In genomic region chr3:37875331-37876015, GRCm38 (mm10) we compare ENCODE assay signal across 8 mouse cellular contexts.
A peak's percentile ranks its signal among the peaks of the same experiment; 100 is the strongest.
DNase-seq lines count a peak whose midpoint lies in the region; ATAC-seq lines count a peak whose summit lies in the region.

No protein-coding gene starts in this region.

- no peak overlapping the region for H3K4me2 ChIP-seq in forebrain, embryonic 15.5 days (replicated peaks)
- no peak overlapping the region for H3K4me2 ChIP-seq in midbrain, embryonic 14.5 days (ENCODE audit: low read length)

- H3K27me3 ChIP-seq in forebrain, embryonic 15.5 days: no peaks in the 10 kb centered on the region
- no peaks in the 10 kb centered on the region for H3K27me3 ChIP-seq in midbrain, embryonic 14.5 days (ENCODE audit: control insufficient read depth, insufficient read depth, low read length)

- no peak overlapping the region for H3K4me3 ChIP-seq in forebrain, embryonic 15.5 days
- H3K4me3 ChIP-seq in midbrain, embryonic 14.5 days (replicated peaks; ENCODE audit: low read depth, low read length): no peak overlapping the region

- peak; percentile 81 for ATAC-seq in forebrain, embryonic 15.5 days (replicated peaks)
- peak; percentile 64 for ATAC-seq in midbrain, embryonic 14.5 days (ENCODE audit: low FRiP score, low TSS enrichment)
- no peak for ATAC-seq in erythroid progenitor cell, adult 5-6 weeks (replicated peaks; ENCODE audit: low FRiP score, poor library complexity, severe bottlenecking)

- peak; percentile 41 to 56 for DNase-seq in right cerebral cortex, postnatal 10 days (ENCODE audit: low spot score in 2 of 2)
- DNase-seq in right cerebral cortex, postnatal 14 days: no peak
- peak; percentile 80 for DNase-seq in heart, postnatal 4 days
- DNase-seq in layer of hippocampus, postnatal 14 days (ENCODE audit: low spot score in 2 of 2): peak; percentile 28 to 53
- peak; percentile 41 for DNase-seq in midbrain, embryonic 14.5 days
- no peak for DNase-seq in thymus, postnatal 36 days

- 42% methylated on average over 6 of the region's 6 CpGs for WGBS in forebrain, embryonic 15.5 days
- WGBS in midbrain, embryonic 14.5 days: 50% methylated on average over 6 of the region's 6 CpGs

- peaks cover 8% of the 10 kb centered on the region for H3K4me1 ChIP-seq in forebrain, embryonic 15.5 days
- H3K4me1 ChIP-seq in midbrain, embryonic 14.5 days (ENCODE audit: control insufficient read depth, insufficient read depth, low read length): no peaks in the 10 kb centered on the region

- H3K36me3 ChIP-seq in forebrain, embryonic 15.5 days: no peaks in the 10 kb centered on the region
- H3K36me3 ChIP-seq in midbrain, embryonic 14.5 days (ENCODE audit: control insufficient read depth, insufficient read depth, low read length): no peaks in the 10 kb centered on the region

- H3K9ac ChIP-seq in forebrain, embryonic 15.5 days (replicated peaks): no peak overlapping the region
- H3K9ac ChIP-seq in midbrain, embryonic 14.5 days (replicated peaks; ENCODE audit: low read length): no peak overlapping the region

- peak overlapping the region; percentile 11; the same call in 1 of the 2 replicates for H3K27ac ChIP-seq in forebrain, embryonic 15.5 days (replicated peaks)
- no peak overlapping the region for H3K27ac ChIP-seq in midbrain, embryonic 14.5 days (replicated peaks; ENCODE audit: low read depth, low read length)

- no peaks in the 10 kb centered on the region for H3K9me3 ChIP-seq in forebrain, embryonic 15.5 days
- H3K9me3 ChIP-seq in midbrain, embryonic 14.5 days (ENCODE audit: control insufficient read depth, low read length): no peaks in the 10 kb centered on the region

Comparison
In these comparisons a context has a peak if more than half of its experiments do, and no peak if none do; other contexts are left out.
1. DNase-seq: peak in right cerebral cortex, postnatal 10 days (2 of 2), heart, postnatal 4 days (single experiment), layer of hippocampus, postnatal 14 days (2 of 2) and midbrain, embryonic 14.5 days (single experiment); none in right cerebral cortex, postnatal 14 days (single experiment) and thymus, postnatal 36 days (0 of 2).